Mouse (Mus musculus): ENCODE data around the gene Dock8. TPM values are rescaled to one million over a fixed set of nuclear protein-coding genes. Genes with fewer than 3 reads are reported as not detected.

Gene Dock8
- polyA plus RNA-seq, 1 experiment from 2014 or later, result 9.0 TPM

DNA sequence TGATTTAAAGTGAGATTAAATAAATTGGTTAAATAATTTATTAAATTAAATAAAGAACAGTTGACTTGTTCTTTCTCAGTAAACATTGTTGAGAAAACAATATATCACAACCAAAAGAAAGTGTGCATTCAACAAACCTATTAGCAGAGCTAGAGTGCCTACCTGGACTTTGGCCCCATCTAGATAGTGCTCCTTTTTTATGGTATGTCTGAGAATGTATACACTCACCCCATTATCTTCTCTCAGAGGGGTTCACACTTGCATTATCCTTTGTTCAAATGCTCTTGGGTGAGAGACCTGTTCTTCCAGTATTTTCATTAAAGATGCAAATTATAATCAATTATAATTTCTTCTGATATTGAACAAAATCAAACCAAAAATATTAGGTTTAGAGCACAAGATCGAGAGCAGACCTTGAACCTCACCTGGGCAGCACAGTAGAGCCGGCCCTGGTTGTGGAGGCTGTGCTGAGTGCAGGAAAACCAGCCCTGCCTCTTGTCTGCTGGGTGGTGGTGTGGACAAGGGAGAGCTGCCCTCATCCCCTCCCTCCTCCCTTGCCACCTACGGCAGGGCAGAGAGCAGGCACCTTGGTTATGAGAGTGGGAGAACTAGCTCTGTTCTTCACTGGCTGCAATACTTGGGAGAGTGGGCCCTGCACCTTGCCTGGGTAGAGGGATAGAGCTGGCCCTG is 26.5 kb upstream of the Dock8 start:
- Histone ChIP-seq H3K27me3 (ENCODE audit: insufficient read depth, low read length) (no peaks in the 10 kb centered on the region), H3K27ac (no peak overlapping the region), H3K9ac (ENCODE audit: low read depth, low read length) (no peak overlapping the region), H3K36me3 (ENCODE audit: insufficient read depth, low read length) (no peaks in the 10 kb centered on the region), H3K9me3 (replicated peaks; ENCODE audit: low read length) (no peaks in the 10 kb centered on the region), H3K4me1 (replicated peaks; ENCODE audit: insufficient read depth, low read length) (no peaks in the 10 kb centered on the region), H3K4me2 (ENCODE audit: low read length) (no peak overlapping the region), H3K4me3 (replicated peaks; ENCODE audit: low read depth, low read length) (no peak overlapping the region)
- ATAC-seq (replicated peaks; ENCODE audit: low FRiP score, low read depth) (no peak), DNase-seq (ENCODE audit: low spot score) (no peak)
- no peak for TF ChIP-seq CTCF (IDR thresholded peaks at IDR 0.05; ENCODE audit: low read depth)
- 80% methylated on average over 3 of the region's 3 CpGs for WGBS

DNA sequence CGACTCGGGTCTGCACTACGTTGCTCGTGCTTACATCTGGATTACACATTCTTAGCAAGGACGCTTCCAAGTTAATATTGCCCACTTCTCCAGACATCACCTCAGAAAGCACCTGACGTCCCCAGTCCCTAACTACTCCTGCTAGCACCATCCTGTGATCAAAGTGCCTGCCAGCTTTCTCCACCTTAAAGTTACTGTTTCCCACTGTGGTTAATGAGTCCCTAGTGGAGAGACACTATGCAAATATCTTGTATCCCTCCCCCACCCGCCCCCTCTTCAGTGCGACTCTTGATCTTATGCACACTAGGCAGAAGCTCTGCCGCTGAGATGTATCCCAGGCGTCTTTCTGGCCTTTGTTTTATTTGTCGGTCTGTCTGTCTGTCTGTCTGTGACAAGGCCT is 21.3 kb upstream of the Dock8 start:
- H3K4me1 ChIP-seq (replicated peaks; ENCODE audit: insufficient read depth, low read length), result no peaks in the 10 kb centered on the region
- H3K27me3 ChIP-seq (ENCODE audit: insufficient read depth, low read length), result no peaks in the 10 kb centered on the region
- DNase-seq (ENCODE audit: low spot score) (no peak), ATAC-seq (replicated peaks; ENCODE audit: low FRiP score, low read depth) (peak; percentile 85)
- 50% methylated on average over 11 of the region's 11 CpGs for WGBS
- no peak overlapping the region for H3K27ac ChIP-seq
- H3K4me2 ChIP-seq (ENCODE audit: low read length), result no peak overlapping the region
- no peak for TF ChIP-seq CTCF (IDR thresholded peaks at IDR 0.05; ENCODE audit: low read depth)
- H3K9ac ChIP-seq (ENCODE audit: low read depth, low read length), result no peak overlapping the region
- H3K36me3 ChIP-seq (ENCODE audit: insufficient read depth, low read length), result no peaks in the 10 kb centered on the region
- no peak overlapping the region for H3K4me3 ChIP-seq (replicated peaks; ENCODE audit: low read depth, low read length)
- H3K9me3 ChIP-seq (replicated peaks; ENCODE audit: low read length), result no peaks in the 10 kb centered on the region

DNA sequence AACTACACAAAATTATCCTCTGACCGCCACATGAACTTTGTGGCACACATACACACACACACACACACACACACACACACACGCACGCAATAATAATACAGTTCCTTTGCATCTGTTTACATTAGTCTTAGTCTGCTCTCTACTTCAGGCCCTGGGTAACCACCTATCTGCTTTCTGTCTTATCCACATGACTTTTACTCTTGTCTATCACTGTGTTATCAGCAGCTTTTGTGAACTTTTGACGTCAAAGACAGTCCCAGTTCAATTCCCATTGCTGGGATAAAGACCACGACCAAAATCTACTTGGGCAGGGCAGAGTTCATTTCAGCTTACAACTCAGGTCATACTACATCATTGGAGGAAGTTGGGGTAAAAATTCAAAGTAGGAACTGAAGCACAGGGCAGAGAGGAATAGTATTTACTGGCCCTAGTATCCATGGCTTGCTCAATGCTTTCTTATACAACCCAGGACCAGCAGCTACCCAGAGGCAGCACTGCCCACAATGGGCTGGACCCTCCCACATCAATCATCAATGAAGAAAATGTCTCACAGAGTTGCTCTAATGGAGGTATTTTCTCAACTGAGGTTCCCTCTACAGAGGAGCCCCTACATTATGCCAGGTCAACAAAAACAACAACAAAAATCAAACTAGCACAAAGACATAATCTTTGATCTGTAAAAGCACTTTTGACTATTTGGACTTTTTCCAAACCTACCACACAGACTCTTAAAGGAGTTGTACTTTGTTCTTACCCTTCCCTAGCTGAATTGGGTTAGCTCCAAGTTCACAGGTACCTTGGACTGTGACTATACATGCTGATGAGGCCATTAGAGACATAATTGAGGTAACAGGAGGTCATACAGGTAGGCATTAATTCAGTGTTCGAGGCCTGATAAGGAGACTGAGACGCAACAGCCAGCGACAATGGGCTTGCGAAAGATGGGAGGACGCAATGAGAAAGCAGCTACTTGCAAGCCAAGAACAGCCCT is 20.2 kb upstream of the Dock8 start:
- ATAC-seq (replicated peaks; ENCODE audit: low FRiP score, low read depth) (0 out of 2 replicates have a peak, but pooled peaks have one; percentile 43), DNase-seq (ENCODE audit: low spot score) (no peak)
- H3K27ac ChIP-seq, result no peak overlapping the region
- 82% methylated on average over 10 of the region's 10 CpGs for WGBS
- H3K4me1 ChIP-seq (replicated peaks; ENCODE audit: insufficient read depth, low read length), result no peaks in the 10 kb centered on the region
- no peak overlapping the region for H3K9ac ChIP-seq (ENCODE audit: low read depth, low read length)
- no peak overlapping the region for H3K4me2 ChIP-seq (ENCODE audit: low read length)
- no peaks in the 10 kb centered on the region for H3K36me3 ChIP-seq (ENCODE audit: insufficient read depth, low read length)
- no peaks in the 10 kb centered on the region for H3K27me3 ChIP-seq (ENCODE audit: insufficient read depth, low read length)
- H3K4me3 ChIP-seq (replicated peaks; ENCODE audit: low read depth, low read length), result no peak overlapping the region
- H3K9me3 ChIP-seq (replicated peaks; ENCODE audit: low read length), result no peaks in the 10 kb centered on the region
- no peak for TF ChIP-seq CTCF (IDR thresholded peaks at IDR 0.05; ENCODE audit: low read depth)

DNA sequence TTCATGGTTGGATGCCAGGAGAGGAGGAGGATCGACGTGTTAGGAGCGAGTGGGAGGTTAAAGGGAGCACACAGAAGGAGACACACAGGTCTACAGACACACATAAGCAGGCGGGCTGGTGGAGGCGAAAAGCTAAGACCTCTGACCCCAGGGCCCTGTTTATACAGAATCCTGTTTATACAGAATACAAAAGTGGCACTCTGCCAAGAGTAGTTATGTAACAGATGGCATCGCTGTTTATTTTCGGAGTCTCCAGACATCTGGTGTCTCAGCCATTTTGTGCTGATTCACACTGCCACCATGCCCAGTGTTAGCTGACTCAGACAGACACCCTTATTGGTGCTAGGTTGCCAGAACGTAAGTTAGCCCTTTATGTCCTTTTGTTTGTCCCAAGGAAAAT is 18.0 kb upstream of the Dock8 start:
- WGBS, result 46% methylated on average over 8 of the region's 8 CpGs
- H3K9ac ChIP-seq (ENCODE audit: low read depth, low read length), result no peak overlapping the region
- no peaks in the 10 kb centered on the region for H3K4me1 ChIP-seq (replicated peaks; ENCODE audit: insufficient read depth, low read length)
- no peak for ATAC-seq (replicated peaks; ENCODE audit: low FRiP score, low read depth)
- no peak overlapping the region for H3K4me2 ChIP-seq (ENCODE audit: low read length)
- H3K4me3 ChIP-seq (replicated peaks; ENCODE audit: low read depth, low read length), result no peak overlapping the region
- no peaks in the 10 kb centered on the region for H3K36me3 ChIP-seq (ENCODE audit: insufficient read depth, low read length)
- no peak overlapping the region for H3K27ac ChIP-seq
- H3K27me3 ChIP-seq (ENCODE audit: insufficient read depth, low read length), result no peaks in the 10 kb centered on the region
- no peak for TF ChIP-seq CTCF (IDR thresholded peaks at IDR 0.05; ENCODE audit: low read depth)
- DNase-seq (ENCODE audit: low spot score), result no peak
- no peaks in the 10 kb centered on the region for H3K9me3 ChIP-seq (replicated peaks; ENCODE audit: low read length)

DNA sequence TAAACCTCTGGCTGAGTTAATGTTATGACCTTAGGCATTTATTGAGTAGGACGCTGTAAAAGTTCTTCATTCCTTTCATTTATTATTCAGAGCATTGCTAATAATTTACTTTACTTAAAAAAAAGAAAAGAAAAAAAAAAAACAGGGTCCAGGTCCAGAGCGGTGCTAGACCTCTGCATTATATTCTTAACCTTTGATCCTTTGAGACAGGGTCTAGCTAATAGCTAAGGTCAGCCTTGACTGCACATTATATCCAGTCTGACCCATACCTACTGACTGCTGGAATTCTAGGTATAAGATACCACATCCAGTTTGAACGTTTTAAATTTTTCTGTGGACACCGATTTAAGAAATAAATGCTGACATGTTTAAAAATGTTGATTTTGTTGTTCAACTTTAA is 16.3 kb upstream of the Dock8 start:
- H3K27ac ChIP-seq, result no peak overlapping the region
- no peaks in the 10 kb centered on the region for H3K36me3 ChIP-seq (ENCODE audit: insufficient read depth, low read length)
- H3K9me3 ChIP-seq (replicated peaks; ENCODE audit: low read length), result no peaks in the 10 kb centered on the region
- DNase-seq (ENCODE audit: low spot score) (no peak), ATAC-seq (replicated peaks; ENCODE audit: low FRiP score, low read depth) (peak; percentile 71; the same call in 1 of the 2 replicates)
- WGBS, result 53% methylated on average over 4 of the region's 4 CpGs
- H3K4me1 ChIP-seq (replicated peaks; ENCODE audit: insufficient read depth, low read length), result no peaks in the 10 kb centered on the region
- TF ChIP-seq CTCF (IDR thresholded peaks at IDR 0.05; ENCODE audit: low read depth), result no peak
- no peaks in the 10 kb centered on the region for H3K27me3 ChIP-seq (ENCODE audit: insufficient read depth, low read length)
- H3K4me2 ChIP-seq (ENCODE audit: low read length), result no peak overlapping the region
- H3K9ac ChIP-seq (ENCODE audit: low read depth, low read length), result no peak overlapping the region
- no peak overlapping the region for H3K4me3 ChIP-seq (replicated peaks; ENCODE audit: low read depth, low read length)

DNA sequence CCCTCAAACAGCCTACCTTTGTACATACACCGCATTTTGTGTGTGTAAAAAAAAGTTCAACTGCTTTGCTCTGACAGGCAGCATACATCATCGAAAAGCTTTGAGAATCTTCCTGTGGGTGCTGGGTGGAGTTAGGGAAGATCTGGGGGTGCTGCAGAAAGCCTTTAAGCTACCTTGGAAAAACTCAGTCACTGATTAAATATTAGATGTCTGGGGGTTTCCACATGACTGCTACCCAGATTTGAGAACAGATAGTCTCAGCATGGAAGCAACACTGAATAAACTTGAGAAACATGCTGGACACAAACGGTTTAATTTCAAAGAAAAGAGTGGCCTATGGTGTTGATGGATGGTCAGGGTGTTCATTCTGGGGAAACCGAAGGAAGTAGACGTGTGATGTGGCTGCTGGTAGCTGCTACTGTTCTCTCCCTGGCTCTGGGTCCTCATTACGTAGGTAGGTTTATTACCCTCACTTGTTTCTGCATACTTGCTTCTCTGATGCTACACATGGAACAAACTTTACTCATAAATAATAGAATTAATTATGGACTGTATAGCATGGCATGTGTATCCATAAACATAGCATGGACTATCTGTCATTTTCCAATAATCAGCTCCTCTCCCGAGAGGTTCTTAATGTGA is 15.4 kb upstream of the Dock8 start:
- H3K36me3 ChIP-seq (ENCODE audit: insufficient read depth, low read length), result no peaks in the 10 kb centered on the region
- H3K27me3 ChIP-seq (ENCODE audit: insufficient read depth, low read length), result no peaks in the 10 kb centered on the region
- ATAC-seq (replicated peaks; ENCODE audit: low FRiP score, low read depth), result no peak
- WGBS, result 51% methylated on average over 7 of the region's 7 CpGs
- H3K4me1 ChIP-seq (replicated peaks; ENCODE audit: insufficient read depth, low read length), result no peaks in the 10 kb centered on the region
- no peaks in the 10 kb centered on the region for H3K9me3 ChIP-seq (replicated peaks; ENCODE audit: low read length)
- peak overlapping the region; percentile 21; the same call in 1 of the 2 replicates for H3K27ac ChIP-seq
- TF ChIP-seq CTCF (IDR thresholded peaks at IDR 0.05; ENCODE audit: low read depth), result no peak
- no peak overlapping the region for H3K4me2 ChIP-seq (ENCODE audit: low read length)
- no peak overlapping the region for H3K9ac ChIP-seq (ENCODE audit: low read depth, low read length)
- DNase-seq (ENCODE audit: low spot score), result no peak
- H3K4me3 ChIP-seq (replicated peaks; ENCODE audit: low read depth, low read length), result no peak overlapping the region

Measured in kidney, postnatal 0 days (tissue).